Mouse (Mus musculus) fat pad, adult 2 months (tissue): ENCODE measurements around the gene Paox.
A peak's percentile ranks its signal among the peaks of the same experiment; 100 is the strongest.
"Not testable (repeated sequence)": the region's sequence is repeated elsewhere in the genome, so short reads cannot be mapped to it uniquely, and the experiment has no call there.

Source experiments
- DNase-seq: peaks from one replicate; pipeline ENCODE4 v3.0.0-alpha.2; 2011; ENCODE audit warnings: low read depth, low spot score; ENCODE audit errors: extremely low read depth

Gene Paox

DNA sequence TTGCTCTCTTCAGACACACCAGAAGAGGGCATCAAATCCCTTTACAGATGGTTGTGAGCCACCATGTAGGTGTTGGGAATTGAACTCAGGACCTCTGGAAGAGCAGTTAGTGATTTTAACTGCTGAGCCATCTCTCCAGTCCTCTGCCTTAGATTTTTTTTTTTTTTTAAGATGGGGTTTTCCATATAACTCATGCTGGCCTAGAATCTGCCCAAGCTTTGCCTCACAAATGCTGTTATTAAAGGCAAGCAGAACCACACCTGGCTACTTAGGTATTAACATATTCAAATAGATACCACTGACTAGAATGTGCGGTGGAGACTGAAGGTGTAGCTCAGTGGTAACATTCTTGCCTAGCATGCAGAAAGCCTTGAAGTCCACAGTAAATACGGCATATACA is 4.9 kb downstream of the Paox start:
- no peak for DNase-seq

- no peak for DNase-seq
Observed at GRCm38 (mm10) chr7:140121338-140121910, 5.8 kb downstream of the Paox start.

DNA sequence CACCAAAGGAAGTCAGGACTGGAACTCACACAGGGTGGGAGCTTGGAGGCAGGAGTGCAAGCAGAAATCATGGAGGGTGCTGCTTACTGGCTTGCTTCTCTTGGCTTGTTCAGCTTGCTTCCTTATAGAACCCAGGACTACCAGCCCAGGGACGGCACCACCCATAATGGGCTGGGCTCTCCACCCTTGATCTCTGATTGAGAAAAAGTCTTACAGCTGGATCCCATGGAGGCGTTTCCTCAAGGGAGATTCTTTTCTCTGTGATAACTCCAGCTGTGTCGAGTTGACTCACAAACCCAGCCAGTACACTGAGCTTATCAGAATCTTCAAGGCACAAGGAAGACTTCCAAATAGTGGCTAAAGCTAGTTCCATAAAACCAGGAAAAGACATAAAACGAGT is 7.2 kb downstream of the Paox start:
- DNase-seq: no peak

DNA sequence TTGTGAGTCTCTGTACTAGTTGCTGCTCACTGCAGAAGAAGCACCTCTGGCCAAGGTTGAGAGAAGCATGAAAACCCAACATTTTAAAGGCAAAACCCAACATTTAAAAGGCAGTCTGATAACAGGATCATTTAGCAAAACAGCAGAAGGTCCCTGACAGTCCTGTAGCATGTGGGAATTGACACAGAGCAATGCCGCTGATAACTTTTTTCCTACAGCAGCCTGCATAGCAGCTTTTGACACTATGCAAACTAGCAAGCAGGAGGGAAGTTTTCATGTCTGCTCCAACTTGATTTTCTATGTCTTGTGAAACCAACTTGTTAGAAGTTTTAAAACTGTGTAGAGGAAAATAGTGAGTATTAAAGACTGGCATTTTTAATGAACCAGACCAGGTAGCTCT is 8.8 kb downstream of the Paox start:
- no peak for DNase-seq

- DNase-seq: peak; percentile 37
Observed at GRCm38 (mm10) chr7:140125278-140126021, 9.9 kb downstream of the Paox start.

DNA sequence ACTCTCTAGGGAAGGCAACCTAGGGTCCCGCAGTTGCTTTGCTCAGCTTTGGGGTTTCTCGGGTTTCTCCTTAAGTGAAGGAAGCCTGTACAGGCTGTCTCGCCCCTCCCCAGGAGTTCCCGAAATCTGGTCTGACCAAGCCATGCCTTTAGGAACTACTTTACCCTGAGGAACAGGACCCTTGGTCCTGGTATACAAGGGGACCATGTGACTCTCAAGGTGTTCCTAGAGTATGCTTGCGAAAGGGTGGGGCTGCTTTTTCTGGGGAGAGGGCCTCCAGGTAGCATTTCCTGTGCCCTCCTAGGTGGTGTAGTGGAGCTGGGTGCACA is 10.4 kb downstream of the Paox start:
- DNase-seq: no peak

- DNase-seq: peak; percentile 67
Observed at GRCm38 (mm10) chr7:140126934-140127333, 11.3 kb downstream of the Paox start.

DNA sequence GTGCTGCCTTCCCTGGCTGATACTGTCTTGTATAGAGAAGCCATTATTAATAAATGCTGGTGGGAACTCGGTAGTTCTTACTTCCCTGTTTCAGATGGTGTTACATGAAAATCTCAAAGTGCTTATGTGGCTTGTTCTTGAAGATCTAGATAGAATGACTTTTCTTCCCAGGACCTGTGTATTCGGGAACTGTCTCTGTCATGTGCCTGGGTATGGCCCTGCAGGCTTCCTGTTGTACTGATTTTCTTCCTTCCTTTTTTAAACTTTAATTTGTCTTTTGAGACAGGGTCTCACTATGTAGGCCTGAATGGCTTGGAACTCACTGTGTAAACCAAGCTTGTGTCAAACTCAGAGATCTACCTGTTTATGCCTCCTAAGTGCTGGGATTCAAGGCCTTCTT is 12.3 kb downstream of the Paox start:
- no peak for DNase-seq

DNA sequence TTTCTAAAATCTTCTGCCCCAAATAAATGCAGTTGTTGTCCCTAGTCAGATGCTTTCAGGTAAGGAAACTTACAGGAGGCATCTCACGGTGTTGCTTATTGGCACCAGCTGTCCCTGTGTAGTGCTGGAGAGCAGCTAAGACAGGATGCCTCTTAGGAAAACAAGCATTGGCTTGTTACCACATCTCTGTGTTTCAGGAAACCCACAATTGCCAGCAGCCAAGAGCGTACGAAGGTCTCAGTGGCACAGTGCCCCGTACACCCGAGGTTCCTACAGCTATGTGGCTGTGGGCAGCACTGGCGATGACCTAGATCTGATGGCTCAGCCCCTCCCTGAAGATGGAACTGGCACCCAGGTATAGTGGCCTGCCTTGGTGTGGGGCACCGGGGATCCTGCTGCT is 16.6 kb downstream of the Paox start:
- peak; percentile 50 for DNase-seq

DNA sequence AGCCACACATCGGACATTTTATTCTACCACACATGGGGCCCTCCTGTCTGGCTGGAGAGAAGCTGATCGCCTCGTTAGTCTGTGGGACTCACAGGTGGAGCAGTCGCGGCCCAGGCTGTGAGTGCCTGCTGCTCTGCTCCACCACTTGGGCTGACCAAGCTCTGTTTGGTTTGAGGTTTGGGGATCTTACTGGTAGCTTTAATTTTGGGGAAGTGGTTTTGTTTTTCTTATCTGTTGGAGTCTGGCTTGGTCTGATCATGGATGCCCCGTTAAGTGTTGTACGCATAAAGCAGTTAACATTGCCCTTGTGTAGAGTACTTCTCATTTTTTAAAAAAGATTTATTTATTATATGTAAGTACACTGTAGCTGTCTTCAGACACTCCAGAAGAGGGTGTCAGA is 18.4 kb downstream of the Paox start:
- DNase-seq: not testable (repeated sequence)

GRCm38 (mm10) chr7:140135106-140135770 is 19.6 kb downstream of the Paox start:
- peak; percentile 49 for DNase-seq

- DNase-seq: no peak
Observed at GRCm38 (mm10) chr7:140137135-140138020, 21.8 kb downstream of the Paox start, which contains the start of gene Mtg1. Mtg1 (plus strand) TSS chr7:140137564.

GRCm38 (mm10) chr7:140138021-140138310 is 22.4 kb downstream of the Paox start:
- no peak for DNase-seq

DNA sequence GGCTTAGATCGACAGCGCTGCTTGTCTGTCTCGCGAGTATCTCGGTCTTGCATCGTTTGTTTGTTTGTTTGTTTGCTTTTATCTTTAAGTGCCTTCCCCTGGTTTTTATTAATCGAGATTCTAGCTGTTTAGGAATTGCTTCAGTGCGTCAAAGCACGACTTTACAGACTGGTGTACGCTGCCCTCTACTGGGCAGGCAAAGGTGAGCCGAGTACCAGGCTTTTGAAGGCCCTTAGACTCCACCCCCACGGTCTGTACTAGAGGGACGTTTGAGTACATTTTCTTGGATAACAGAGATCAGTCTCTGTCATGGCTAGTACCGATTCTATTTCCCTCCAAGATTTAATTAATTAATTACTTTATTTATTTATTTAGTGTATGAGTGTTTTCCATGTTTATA is 25.8 kb downstream of the Paox start:
- DNase-seq: no peak

GRCm38 (mm10) chr7:140144550-140144949 is 29.0 kb downstream of the Paox start:
- DNase-seq: no peak

GRCm38 (mm10) chr7:140153383-140153782 is 37.8 kb downstream of the Paox start:
- DNase-seq: no peak

GRCm38 (mm10) chr7:140153829-140154217 is 38.2 kb downstream of the Paox start:
- no peak for DNase-seq

DNA sequence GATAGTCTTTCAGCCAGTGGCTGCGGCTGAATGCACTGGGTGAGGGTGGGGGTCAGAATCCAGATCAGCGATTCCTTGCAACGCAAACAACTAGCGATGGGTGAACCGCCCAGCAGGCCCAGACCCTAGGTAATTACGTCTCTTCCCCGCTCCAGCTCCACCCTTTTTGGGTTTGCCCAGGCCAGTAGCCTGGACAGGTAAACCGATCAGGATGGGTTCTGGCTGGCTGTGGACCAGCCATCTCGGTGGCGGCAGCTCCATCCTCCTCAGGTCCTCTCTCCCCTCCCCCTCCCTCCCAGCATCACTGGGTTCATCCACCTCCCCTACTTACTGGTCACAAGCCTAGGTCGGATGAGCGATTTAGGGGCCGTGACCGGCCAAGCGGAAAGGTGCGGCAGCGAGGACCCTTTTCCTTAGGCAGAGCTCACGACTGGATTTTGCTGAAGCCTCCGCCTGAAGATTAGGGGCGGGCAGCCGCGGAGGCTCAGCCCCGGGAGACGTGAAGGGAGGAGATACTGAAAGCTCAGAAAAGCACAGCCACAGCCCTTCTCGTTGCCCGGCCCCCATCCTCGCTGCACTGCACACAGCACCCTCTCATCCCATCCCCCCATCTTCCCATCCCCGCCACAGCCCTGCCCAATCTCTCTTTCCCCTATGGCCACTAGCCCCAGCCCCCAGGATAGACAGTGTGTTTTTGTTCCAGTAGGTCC is 38.8 kb downstream of the Paox start, which contains the start of gene Sprn:
Sprn (minus strand) TSS at position 660 of the 710 bp plus-strand sequence.
- no peak for DNase-seq

DNA sequence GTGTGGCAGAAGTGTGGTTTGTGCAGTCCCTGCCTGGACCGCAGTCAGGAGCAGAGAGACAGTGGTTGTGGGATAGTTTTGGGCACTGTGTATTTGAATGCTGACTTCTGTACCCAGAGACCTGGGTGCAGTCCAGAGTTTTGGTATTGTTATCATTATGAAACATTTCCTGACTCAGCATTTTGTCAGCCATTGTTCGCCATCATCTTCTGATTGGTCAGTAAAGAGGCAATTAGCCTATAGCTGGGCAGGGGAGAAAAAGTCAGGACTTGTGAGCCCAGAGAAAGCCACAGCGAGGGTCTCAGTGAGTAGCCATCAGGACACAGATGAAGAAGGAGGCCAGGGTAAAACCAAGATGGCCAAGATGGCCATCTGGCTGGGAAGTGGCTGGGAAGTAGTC is 44.8 kb downstream of the Paox start:
- DNase-seq: no peak

DNA sequence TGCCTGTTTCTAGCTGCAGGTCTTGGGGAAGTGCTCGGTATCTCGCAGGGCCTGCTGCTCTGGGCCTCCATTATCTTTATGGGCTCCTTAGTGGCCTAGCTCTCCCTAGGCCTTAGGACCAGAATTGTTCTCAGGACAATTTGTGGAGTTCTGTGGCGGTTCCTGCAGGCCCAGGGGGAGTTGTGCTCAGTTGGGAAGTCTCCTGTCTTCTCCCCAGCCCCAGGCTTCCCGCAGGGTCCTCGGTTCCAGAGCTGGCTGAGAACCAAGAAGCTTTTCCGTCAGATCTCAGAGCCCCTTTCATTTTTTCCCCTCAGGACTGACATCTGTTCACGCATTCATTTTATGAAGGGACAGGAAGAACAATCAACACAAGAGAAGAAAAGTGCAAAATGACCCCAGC is 49.1 kb downstream of the Paox start, which contains the start of gene Olfr522:
Olfr522 (minus strand) TSS at position 101 of the 400 bp plus-strand sequence.
- no peak for DNase-seq

- no peak for DNase-seq
Observed at GRCm38 (mm10) chr7:140167950-140168349, 52.4 kb downstream of the Paox start.
